Mouse (Mus musculus): ENCODE results near the gene Zfpl1.

DNA sequence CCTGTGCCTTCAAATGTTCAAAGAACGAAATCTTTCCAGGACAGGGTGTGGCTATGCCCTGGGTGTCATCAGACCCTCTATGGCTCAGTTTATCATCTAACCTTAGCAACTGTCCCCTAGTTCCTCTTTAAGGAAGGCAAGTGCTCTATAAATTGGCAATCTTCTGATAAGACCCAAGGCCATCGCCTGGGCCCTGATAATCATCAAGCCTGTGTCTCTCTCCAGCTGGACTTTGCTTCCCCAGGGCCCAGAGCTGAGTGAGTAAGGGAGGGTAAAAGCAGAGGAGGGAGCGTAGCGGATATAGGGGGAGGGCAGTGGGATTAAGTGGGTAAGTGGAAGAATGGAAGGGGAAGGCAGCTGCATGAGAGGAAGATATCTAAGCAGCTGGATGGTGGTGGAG, 19.7 kb upstream of the Zfpl1 start:
- TF ChIP-seq POLR2A (IDR thresholded peaks at IDR 0.05; ENCODE audit: insufficient read depth, low read length): no peak
- TF ChIP-seq CTCF (IDR thresholded peaks at IDR 0.05; ENCODE audit: low read depth, low read length): no peak

All from ES-Bruce4 (cell line).